Mouse (Mus musculus) MEL (cell line): Measurements from ENCODE around the gene Lsamp.

Experiments used
- CHD1 ChIP-seq: IDR thresholded peaks from 2 replicates; pipeline ENCODE4 v1.6.1; 2012; ENCODE audit warnings: low read depth, mild to moderate bottlenecking, inconsistent platforms, low read length, improper control_type of control experiment
- EP300 ChIP-seq, 2 experiments: IDR thresholded peaks; 2 replicates each; pipeline ENCODE4 v1.6.1; 2011; ENCODE audit warnings: improper control_type of control experiment in 2 of 2, low read length in 2 of 2, low read depth in 1 of 2, mild to moderate bottlenecking in 1 of 2
- HCFC1 ChIP-seq: IDR thresholded peaks from 2 replicates; pipeline ENCODE4 v1.6.1; 2012; ENCODE audit warnings: low read depth, mild to moderate bottlenecking, inconsistent platforms, low read length, improper control_type of control experiment, moderate library complexity
- NRF1 ChIP-seq: IDR thresholded peaks from 2 replicates; pipeline ENCODE4 v1.6.1; 2014; ENCODE audit warnings: low read depth, mild to moderate bottlenecking, inconsistent platforms, low read length, improper control_type of control experiment, moderate library complexity; ENCODE audit not compliant: poor library complexity, insufficient read depth, severe bottlenecking
- POLR2AphosphoS2 ChIP-seq: IDR thresholded peaks from 2 replicates; pipeline ENCODE4 v1.6.1; 2011; ENCODE audit warnings: low read length, improper control_type of control experiment
- TCF12 ChIP-seq: IDR thresholded peaks from 2 replicates; pipeline ENCODE4 v1.6.1; 2014; ENCODE audit warnings: low read depth, mild to moderate bottlenecking, inconsistent platforms, low read length, improper control_type of control experiment, moderate library complexity
- USF1 ChIP-seq: IDR thresholded peaks from 2 replicates; pipeline ENCODE4 v1.6.1; 2014; ENCODE audit warnings: low read depth, mild to moderate bottlenecking, inconsistent platforms, low read length, improper control_type of control experiment, moderate library complexity

- TF ChIP-seq POLR2AphosphoS2: no peak
- TF ChIP-seq NRF1: no peak
- TF ChIP-seq HCFC1: no peak
- TF ChIP-seq USF1: no peak
- TF ChIP-seq TCF12: no peak
- no peak for TF ChIP-seq EP300 (IDR thresholded peaks at IDR 0.05; ENCODE audit: low read depth in 1 of 2, low read length in 2 of 2)
- no peak for TF ChIP-seq CHD1
Measured at GRCm38 (mm10) chr16:40685531-40685930, 701.4 kb downstream of the Lsamp start.
